Mouse (Mus musculus): ENCODE measurements around the gene Immp2l.

DNA sequence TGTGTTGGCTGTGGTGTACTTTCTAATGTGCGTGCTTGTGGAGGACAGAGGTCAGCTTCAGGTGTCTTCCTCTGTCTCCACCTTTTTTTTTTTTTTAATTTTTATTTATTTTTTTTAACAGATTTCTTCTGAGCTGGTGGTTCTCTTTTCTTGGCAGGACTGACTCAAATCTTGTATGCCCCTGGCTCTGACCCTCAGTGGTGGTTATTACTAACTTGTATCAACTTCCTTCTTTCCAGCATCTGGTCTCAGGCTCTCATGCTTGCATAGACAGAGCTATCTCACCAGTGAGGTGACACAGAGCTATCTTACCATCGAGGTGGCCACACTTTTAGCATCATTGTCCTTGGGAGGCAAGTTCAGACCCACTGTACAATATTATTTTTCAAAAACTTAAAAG lies 17.8 kb downstream of the Immp2l start:
- TF ChIP-seq CTCF (IDR thresholded peaks at IDR 0.05; ENCODE audit: low read depth, low read length) (no peak), POLR2A (IDR thresholded peaks at IDR 0.05; ENCODE audit: extremely low read depth, insufficient read depth, low read length) (no peak)

All from liver, adult 2 months (tissue).